Mouse (Mus musculus) heart, adult 2 months (tissue): Measurements from ENCODE around the gene Synpr.

Source experiments
- CTCF ChIP-seq: fragments of 200-600 bp; IDR thresholded peaks from 2 replicates; pipeline ENCODE4 v1.8.1; 2022; ENCODE audit warnings: antibody characterized with exemption, mild to moderate bottlenecking, moderate library complexity
- POLR2A ChIP-seq: fragments of 200-500 bp; IDR thresholded peaks from 2 replicates; pipeline ENCODE4 v1.6.1; 2011; ENCODE audit warnings: mild to moderate bottlenecking, low read depth, low read length, control low read depth; ENCODE audit not compliant: insufficient read depth

DNA sequence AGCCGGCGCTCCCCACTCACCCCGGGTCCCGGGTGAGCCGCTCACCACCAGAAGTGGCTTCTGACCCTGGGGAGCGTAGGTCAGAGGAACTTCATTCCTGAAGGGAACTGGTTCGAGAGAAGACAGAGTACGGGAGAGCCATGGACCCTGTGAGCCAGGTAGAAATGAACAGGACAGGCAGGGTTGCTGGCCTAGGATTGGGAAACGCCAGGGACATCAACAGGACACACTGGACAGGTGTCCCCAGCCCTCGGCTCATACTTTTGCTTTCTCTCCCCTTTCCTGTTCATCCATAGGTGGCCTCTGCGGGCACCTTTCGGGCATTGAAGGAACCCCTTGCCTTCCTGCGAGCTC, 242 bp downstream of the Synpr start:
- TF ChIP-seq CTCF (no peak), POLR2A (no peak)
